Mouse (Mus musculus): Measurements from ENCODE around the gene Brf1. TPM values are rescaled to one million over a fixed set of nuclear protein-coding genes. Genes with fewer than 3 reads are reported as not detected.

The Brf1 gene
- polyA plus RNA-seq, 1 experiment from 2014 or later = 70.1 TPM

DNA sequence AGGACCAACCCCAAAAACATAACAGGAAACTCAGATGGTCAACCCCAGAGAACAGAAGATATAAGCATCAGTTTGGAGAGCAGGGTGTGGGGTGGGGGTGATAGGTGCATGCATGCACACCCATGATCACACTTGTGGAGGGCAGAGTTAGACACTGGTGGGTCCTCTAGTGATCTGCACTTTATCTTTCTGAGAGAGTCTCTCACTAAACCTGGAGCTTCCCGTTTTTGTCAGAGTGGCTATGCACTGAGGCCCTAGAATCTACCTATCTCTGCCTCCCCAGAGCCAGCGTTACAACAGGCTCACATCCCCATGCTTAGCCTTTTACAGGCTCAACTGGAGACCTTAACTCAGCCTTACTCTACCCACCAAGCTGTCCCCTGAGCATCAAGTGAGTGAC is 9.1 kb downstream of the Brf1 start:
- Histone ChIP-seq H3K4me1 (no peaks in the 10 kb centered on the region), H3K27ac (no peak overlapping the region), H3K27me3 (replicated peaks) (no peaks in the 10 kb centered on the region), H3K9me3 (no peaks in the 10 kb centered on the region), H3K4me3 (no peak overlapping the region), H3K4me2 (replicated peaks) (no peak overlapping the region), H3K9ac (no peak overlapping the region), H3K36me3 (peaks cover 38% of the 10 kb centered on the region)
- no peak for ATAC-seq (ENCODE audit: low FRiP score, low read depth)
- WGBS = 98% methylated on average over 2 of the region's 2 CpGs

- peaks cover 44% of the 10 kb centered on the region for H3K36me3 ChIP-seq
Observed at GRCm38 (mm10) chr12:112990706-112991405, 9.6 kb downstream of the Brf1 start.

DNA sequence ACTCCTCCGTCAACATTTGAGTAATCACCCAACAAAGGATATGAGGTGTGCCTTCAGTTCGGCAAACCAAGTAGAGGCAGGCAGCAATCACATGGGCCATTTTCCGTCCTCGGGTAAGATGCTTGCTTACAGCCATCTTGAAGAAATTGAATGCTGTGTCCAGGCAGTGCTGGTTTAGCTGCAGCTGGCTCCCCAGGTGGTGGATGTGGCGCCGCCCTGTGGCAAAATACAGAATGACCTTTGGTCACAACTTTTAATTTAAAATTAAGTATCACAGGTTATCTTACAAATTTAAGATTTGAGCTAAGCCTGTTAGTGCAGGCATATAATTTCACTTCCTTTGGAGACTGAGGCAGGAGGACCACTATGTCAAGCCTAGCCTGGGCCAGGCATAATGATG is 12.6 kb downstream of the Brf1 start:
- ATAC-seq (ENCODE audit: low FRiP score, low read depth) = no peak
- no peak overlapping the region for H3K9ac ChIP-seq
- H3K4me2 ChIP-seq (replicated peaks) = no peak overlapping the region
- no peaks in the 10 kb centered on the region for H3K27me3 ChIP-seq (replicated peaks)
- H3K36me3 ChIP-seq = peaks cover 58% of the 10 kb centered on the region
- no peaks in the 10 kb centered on the region for H3K4me1 ChIP-seq
- WGBS = 71% methylated on average over 6 of the region's 6 CpGs
- no peak overlapping the region for H3K4me3 ChIP-seq
- H3K9me3 ChIP-seq = no peaks in the 10 kb centered on the region
- H3K27ac ChIP-seq = no peak overlapping the region

More at GRCm38 (mm10) chr12:112990706-112991405, 9.6 kb downstream of the Brf1 start:
- no peak overlapping the region for H3K27ac ChIP-seq
- no peaks in the 10 kb centered on the region for H3K27me3 ChIP-seq (replicated peaks)
- WGBS = 90% methylated on average over 5 of the region's 5 CpGs
- H3K4me3 ChIP-seq = no peak overlapping the region
- H3K9ac ChIP-seq = no peak overlapping the region
- no peak overlapping the region for H3K4me2 ChIP-seq (replicated peaks)
- no peak for ATAC-seq (ENCODE audit: low FRiP score, low read depth)
- H3K9me3 ChIP-seq = no peaks in the 10 kb centered on the region
- H3K4me1 ChIP-seq = no peaks in the 10 kb centered on the region

- ATAC-seq (ENCODE audit: low FRiP score, low read depth) = no peak
- H3K27me3 ChIP-seq (replicated peaks) = no peaks in the 10 kb centered on the region
- H3K9ac ChIP-seq = no peak overlapping the region
- H3K4me1 ChIP-seq = no peaks in the 10 kb centered on the region
- H3K9me3 ChIP-seq = no peaks in the 10 kb centered on the region
- H3K4me3 ChIP-seq = no peak overlapping the region
- peaks cover 64% of the 10 kb centered on the region for H3K36me3 ChIP-seq
- no peak overlapping the region for H3K4me2 ChIP-seq (replicated peaks)
- H3K27ac ChIP-seq = no peak overlapping the region
- WGBS = 93% methylated on average over 6 of the region's 6 CpGs
Observed at GRCm38 (mm10) chr12:112985346-112985745, 15.2 kb downstream of the Brf1 start.

DNA sequence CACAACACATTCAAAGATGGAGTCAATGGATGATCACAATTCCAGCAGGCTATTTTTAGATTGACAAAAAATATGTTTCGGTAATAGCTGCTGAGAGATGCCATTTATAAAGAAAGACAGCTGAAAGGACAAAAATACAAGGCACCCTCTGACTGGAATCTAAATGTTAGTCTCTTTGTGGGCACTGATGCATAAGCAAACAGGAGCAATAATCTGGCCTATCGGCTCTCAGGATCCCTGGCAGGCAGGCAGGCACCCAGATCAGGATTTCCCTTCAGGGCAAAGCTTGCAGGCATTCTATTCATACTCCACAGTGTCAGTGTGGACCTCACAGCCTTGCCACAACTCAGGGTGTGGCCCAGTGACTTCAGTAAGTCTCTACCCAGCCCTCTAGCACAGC is 18.5 kb downstream of the Brf1 start:
- no peak for ATAC-seq (ENCODE audit: low FRiP score, low read depth)
- Histone ChIP-seq H3K27ac (no peak overlapping the region), H3K27me3 (replicated peaks) (no peaks in the 10 kb centered on the region), H3K9me3 (no peaks in the 10 kb centered on the region), H3K4me2 (replicated peaks) (no peak overlapping the region), H3K9ac (no peak overlapping the region), H3K4me3 (no peak overlapping the region), H3K4me1 (peaks cover 11% of the 10 kb centered on the region; the same call in 1 of the 2 replicates), H3K36me3 (peaks cover 83% of the 10 kb centered on the region)
- WGBS = 78% methylated on average over 2 of the region's 2 CpGs

- Histone ChIP-seq H3K4me1 (peaks cover 17% of the 10 kb centered on the region; the same call in 1 of the 2 replicates), H3K9ac (peak overlapping the region; percentile 86), H3K4me3 (peak overlapping the region; percentile 58), H3K4me2 (replicated peaks) (peak overlapping the region; percentile 89), H3K27me3 (replicated peaks) (no peaks in the 10 kb centered on the region), H3K27ac (peak overlapping the region; percentile 72), H3K36me3 (peaks cover 70% of the 10 kb centered on the region), H3K9me3 (no peaks in the 10 kb centered on the region)
- no peak for ATAC-seq (ENCODE audit: low FRiP score, low read depth)
- 47% methylated on average over 12 of the region's 12 CpGs for WGBS
Observed at GRCm38 (mm10) chr12:112977156-112977555, 23.3 kb downstream of the Brf1 start.

GRCm38 (mm10) chr12:112976371-112977073 is 24.0 kb downstream of the Brf1 start, which contains the start of gene Btbd6:
Gene Btbd6 (plus strand): TSS chr12:112976482.
- no peaks in the 10 kb centered on the region for H3K9me3 ChIP-seq
- peaks cover 17% of the 10 kb centered on the region; the same call in 1 of the 2 replicates for H3K4me1 ChIP-seq
- H3K36me3 ChIP-seq = peaks cover 70% of the 10 kb centered on the region
- peak; percentile 97 for ATAC-seq (ENCODE audit: low FRiP score, low read depth)
- peak within 1 kb of the TSS; percentile 58 for H3K4me3 ChIP-seq
- H3K27me3 ChIP-seq (replicated peaks) = no peaks in the 10 kb centered on the region
- WGBS = under 1% methylated on average over 79 of the region's 80 CpGs
- peak within 1 kb of the TSS; percentile 72 for H3K27ac ChIP-seq
- peak within 1 kb of the TSS; percentile 89 for H3K4me2 ChIP-seq (replicated peaks)
- peak within 1 kb of the TSS; percentile 86 for H3K9ac ChIP-seq

GRCm38 (mm10) chr12:112974736-112975135 is 25.8 kb downstream of the Brf1 start:
- no peak for ATAC-seq (ENCODE audit: low FRiP score, low read depth)
- H3K4me2 ChIP-seq (replicated peaks) = no peak overlapping the region
- no peak overlapping the region for H3K9ac ChIP-seq
- no peaks in the 10 kb centered on the region for H3K9me3 ChIP-seq
- H3K36me3 ChIP-seq = peaks cover 70% of the 10 kb centered on the region
- H3K4me1 ChIP-seq = peaks cover 17% of the 10 kb centered on the region; the same call in 1 of the 2 replicates
- H3K27ac ChIP-seq = no peak overlapping the region
- H3K27me3 ChIP-seq (replicated peaks) = no peaks in the 10 kb centered on the region
- no peak overlapping the region for H3K4me3 ChIP-seq
- WGBS = 91% methylated on average over 9 of the region's 9 CpGs

DNA sequence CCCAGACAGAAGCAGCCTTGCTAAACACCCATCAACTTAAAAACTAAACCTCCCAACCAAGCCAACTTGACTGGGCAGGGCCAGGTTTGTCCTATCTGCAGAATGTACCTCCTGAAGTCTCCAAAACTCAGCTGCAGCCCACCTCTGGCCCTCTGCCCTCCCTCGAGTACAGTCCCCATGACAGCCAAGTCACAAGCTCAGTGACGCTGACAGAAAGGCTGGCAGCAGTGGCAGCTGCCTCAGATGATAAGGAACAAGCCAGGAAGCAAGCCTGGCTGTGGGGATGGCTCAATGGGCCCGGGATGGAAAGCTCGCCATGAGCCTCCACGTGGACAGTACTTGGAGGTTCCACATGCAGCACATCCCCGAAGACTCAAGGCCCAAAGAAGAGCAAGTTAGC is 30.9 kb downstream of the Brf1 start:
- H3K9ac ChIP-seq = no peak overlapping the region
- H3K9me3 ChIP-seq = no peaks in the 10 kb centered on the region
- no peaks in the 10 kb centered on the region for H3K27me3 ChIP-seq (replicated peaks)
- H3K27ac ChIP-seq = no peak overlapping the region
- H3K4me3 ChIP-seq = no peak overlapping the region
- H3K4me1 ChIP-seq = no peaks in the 10 kb centered on the region
- WGBS = 95% methylated on average over 6 of the region's 6 CpGs
- ATAC-seq (ENCODE audit: low FRiP score, low read depth) = no peak
- H3K36me3 ChIP-seq = peaks cover 96% of the 10 kb centered on the region
- no peak overlapping the region for H3K4me2 ChIP-seq (replicated peaks)

DNA sequence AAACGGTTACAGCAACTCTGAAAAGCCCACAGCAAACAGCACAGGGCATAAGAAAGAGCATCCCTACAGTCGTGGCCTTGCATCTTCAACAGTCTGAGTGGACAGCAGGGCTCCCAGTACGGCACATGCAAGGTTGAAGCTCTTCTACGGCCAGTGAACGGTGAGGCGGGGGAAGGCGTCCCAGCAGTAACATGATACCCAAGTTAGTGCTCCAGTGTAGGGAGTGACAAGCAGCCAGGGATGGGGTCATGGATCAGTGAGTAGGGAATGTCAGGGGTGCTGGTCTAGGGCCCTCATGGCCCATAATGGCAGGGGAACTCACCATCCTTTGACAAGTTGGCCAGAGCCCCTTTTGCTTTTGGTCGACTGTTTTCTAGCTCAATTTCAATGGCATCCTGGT is 31.6 kb downstream of the Brf1 start:
- H3K4me3 ChIP-seq = no peak overlapping the region

DNA sequence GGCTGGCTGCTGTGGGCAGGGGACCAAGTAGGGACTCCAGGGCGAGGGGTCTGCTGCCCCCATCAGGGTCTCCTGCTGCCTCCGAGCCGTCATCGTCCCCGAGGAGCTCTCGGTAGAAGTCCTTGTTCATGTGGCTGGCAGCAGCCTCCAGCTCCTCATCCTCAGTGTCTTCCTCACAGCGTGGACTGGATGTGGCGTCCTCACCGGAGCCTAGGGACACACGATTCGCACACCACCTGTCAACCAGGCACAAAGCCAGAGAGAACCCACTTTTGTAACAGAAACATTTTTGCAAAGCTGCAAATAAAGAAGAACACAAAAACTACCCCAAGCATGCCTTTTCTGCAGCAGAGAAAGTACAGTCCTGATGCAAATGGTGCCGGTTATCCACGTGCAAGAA is 34.7 kb downstream of the Brf1 start:
- Histone ChIP-seq H3K4me1 (no peaks in the 10 kb centered on the region), H3K4me2 (replicated peaks) (no peak overlapping the region), H3K9ac (no peak overlapping the region), H3K9me3 (no peaks in the 10 kb centered on the region), H3K27me3 (replicated peaks) (no peaks in the 10 kb centered on the region), H3K27ac (no peak overlapping the region), H3K36me3 (peaks cover 97% of the 10 kb centered on the region), H3K4me3 (no peak overlapping the region)
- 94% methylated on average over 13 of the region's 13 CpGs for WGBS
- no peak for ATAC-seq (ENCODE audit: low FRiP score, low read depth)

More for the DNA sequence above, 31.6 kb downstream of the Brf1 start:
- no peaks in the 10 kb centered on the region for H3K4me1 ChIP-seq
- H3K27ac ChIP-seq = no peak overlapping the region
- no peak for ATAC-seq (ENCODE audit: low FRiP score, low read depth)
- WGBS = 73% methylated on average over 8 of the region's 8 CpGs
- no peaks in the 10 kb centered on the region for H3K9me3 ChIP-seq
- H3K36me3 ChIP-seq = peaks cover 97% of the 10 kb centered on the region
- no peaks in the 10 kb centered on the region for H3K27me3 ChIP-seq (replicated peaks)
- no peak overlapping the region for H3K9ac ChIP-seq
- no peak overlapping the region for H3K4me2 ChIP-seq (replicated peaks)

DNA sequence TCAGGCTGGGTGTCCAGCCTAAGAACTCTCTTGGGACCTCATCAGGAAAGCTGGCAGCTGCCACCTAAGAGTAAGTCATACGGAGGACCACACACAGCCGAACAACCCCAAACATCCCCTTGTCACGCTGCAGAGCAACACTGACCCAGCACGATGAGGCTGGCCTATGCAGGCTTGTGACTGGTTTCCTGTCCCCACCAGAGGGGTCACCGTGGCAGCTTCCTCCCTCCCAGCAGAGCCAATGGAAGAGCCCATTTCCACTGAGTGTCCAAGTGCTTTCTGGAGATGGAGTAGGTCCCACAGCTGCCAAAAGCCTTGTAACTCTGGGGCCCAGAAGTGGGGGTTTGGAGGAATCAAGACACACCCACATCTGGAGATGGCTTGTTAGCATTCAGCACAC is 38.6 kb downstream of the Brf1 start:
- H3K27me3 ChIP-seq (replicated peaks) = no peaks in the 10 kb centered on the region
- H3K4me3 ChIP-seq = no peak overlapping the region
- H3K9ac ChIP-seq = no peak overlapping the region
- peaks cover 77% of the 10 kb centered on the region for H3K36me3 ChIP-seq
- H3K4me2 ChIP-seq (replicated peaks) = no peak overlapping the region
- ATAC-seq (ENCODE audit: low FRiP score, low read depth) = no peak
- WGBS = 84% methylated on average over 5 of the region's 5 CpGs
- no peaks in the 10 kb centered on the region for H3K9me3 ChIP-seq
- H3K4me1 ChIP-seq = no peaks in the 10 kb centered on the region
- H3K27ac ChIP-seq = no peak overlapping the region
